Mouse (Mus musculus): ENCODE results near the gene Ndufa10.
"Not testable (repeated sequence)": the region's sequence is repeated elsewhere in the genome, so short reads cannot be mapped to it uniquely, and the experiment has no call there.

Gene Ndufa10

DNA sequence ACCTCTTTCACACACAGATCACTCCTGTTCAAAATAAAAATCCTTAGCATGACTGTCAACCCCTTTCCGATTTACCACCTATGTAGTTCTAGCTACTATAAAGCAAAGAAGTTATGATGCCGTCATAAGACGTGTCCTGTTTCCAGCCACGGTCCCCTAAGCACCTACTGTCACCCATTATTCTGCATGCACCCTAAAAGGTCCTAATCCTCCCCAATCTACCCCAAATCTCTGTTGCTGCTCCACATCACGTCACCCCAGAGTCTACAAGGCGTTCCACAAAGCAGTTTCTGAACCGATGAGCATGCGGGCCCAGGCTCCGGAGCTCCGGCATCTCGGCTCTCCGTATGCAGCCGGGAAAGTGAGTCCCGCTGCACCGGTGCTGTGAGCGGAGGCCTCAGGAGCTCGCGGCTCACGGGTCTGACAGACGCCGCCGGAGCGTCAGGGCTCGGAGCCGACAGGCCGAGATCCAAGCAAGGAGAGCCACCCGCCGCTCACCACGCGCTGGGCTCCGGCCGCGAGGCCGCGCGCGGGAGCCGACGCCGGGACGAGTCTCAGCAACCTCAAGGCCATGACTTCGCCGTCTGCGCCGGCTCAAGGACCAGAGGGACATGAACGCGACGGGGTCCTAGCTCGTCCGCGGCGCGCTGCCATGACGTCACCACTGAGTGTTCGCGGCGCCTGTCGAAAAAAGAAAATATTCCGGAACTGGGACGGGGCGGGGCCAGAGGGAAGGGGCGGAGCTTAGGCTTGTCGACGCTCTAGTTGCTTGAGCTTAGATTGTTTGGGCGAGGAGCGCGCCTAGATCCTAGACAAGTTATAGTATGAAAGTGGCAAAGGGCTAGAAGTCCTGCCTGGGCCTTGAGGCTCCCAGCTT is at the start of gene Ndufa10:
TSS of gene Ndufa10 (minus strand) at position 696 of the 877 bp plus-strand sequence.
- DNase-seq (ENCODE audit: low spot score in 2 of 2) = peak; percentile 80 to 88

DNA sequence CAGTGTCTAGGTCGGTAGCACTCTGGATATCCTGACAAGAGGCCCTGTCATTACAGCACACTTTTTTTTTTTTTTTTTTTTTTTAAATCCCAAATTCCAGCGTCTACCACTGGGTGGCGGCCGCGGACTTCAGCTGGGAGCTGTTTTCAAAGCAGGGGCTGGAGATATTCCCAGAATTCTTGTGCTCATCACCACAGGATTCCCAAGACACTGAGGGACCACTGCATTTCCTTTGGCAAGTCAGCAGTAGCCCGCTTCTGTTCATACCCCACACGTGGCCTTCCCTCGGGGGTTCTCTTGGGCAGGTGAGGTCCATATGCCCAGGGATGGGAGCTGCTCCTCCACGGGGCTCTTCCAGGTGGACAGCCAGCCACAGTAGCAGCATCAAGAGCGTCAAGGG is 47.7 kb upstream of the Ndufa10 start:
- DNase-seq (ENCODE audit: low spot score in 2 of 2) = no peak

DNA sequence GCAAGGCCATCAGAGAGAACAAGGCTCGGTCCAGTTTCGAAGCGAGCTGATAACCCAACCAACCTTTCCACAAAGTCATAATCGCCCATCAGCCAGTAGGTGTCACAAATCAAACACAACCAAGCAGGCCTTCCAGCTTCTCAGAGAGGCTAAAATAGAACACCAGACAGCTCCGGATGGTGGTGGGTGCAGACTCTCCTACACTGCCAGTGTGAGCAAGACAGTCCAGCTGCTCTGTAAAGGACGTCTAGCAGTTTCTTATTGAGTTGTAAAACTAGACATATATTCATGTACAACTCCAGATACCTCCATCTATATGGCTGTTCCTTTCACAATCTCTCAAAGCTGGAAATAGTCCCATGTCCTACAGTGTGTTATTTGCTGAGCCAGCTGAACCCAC is 45.4 kb upstream of the Ndufa10 start:
- peak; percentile 56 to 75 for DNase-seq (ENCODE audit: low spot score in 2 of 2)

DNA sequence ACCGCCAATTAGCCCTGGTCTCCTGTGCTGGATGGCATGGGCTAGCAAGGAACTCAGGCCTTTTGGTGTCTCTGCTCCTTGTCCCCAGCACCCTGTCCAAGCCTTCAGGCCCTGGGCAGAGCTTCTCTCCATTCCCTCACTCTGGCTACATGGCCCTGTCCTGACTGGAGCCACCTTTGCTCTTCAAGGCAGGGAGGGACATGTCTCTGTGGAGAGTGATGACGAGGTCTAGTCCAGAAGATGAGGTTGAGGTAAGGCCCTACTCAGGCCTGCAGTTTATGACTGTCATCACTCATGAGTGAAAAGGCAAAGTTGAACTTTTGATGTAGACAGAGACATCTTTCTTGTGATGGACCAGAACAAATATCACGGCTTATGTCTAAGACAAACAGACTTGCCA is 44.9 kb upstream of the Ndufa10 start, which contains the start of gene Olfr1414:
TSS of gene Olfr1414 (minus strand) at position 101 of the 400 bp plus-strand sequence.
- no peak for DNase-seq (ENCODE audit: low spot score in 2 of 2)

DNA sequence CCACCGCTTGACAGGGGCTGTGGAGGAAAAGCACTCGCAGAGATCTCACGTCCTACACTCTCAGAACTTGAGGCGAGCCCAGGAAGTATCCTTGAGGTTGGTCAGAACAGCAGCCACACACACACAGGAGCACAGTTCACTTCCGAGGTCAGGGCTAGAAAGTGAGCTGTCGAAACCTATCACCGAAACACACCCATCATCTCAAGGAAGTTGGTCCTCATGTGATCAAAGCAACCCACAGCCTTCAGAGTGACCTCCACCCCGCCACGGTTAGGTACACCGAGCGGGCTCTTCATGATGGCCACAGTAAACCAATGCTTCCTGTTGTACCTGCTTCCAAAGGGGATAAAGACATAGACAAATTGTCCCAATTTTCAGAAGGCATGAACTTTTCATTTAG is 41.7 kb upstream of the Ndufa10 start:
- no peak for DNase-seq (ENCODE audit: low spot score in 2 of 2)

DNA sequence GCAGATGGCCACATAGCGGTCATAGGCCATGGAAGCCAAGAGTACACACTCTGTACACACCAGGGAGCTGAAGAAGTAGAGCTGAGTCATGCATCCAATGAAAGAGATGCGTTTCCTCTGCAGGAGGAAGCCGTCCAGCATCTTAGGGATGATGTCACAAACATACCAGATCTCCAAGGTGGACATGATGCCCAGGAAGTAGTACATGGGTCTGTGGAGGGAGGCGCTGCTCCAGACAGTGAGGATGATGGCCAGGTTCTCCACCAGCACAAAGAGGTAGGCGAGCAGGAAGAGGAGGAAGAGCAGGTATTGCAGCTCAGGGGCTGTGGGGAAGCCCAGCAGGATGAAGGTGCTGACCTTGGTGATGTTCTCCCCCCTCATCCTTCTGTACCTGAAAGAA is 38.0 kb upstream of the Ndufa10 start:
- DNase-seq (ENCODE audit: low spot score in 2 of 2) = not testable (repeated sequence)

DNA sequence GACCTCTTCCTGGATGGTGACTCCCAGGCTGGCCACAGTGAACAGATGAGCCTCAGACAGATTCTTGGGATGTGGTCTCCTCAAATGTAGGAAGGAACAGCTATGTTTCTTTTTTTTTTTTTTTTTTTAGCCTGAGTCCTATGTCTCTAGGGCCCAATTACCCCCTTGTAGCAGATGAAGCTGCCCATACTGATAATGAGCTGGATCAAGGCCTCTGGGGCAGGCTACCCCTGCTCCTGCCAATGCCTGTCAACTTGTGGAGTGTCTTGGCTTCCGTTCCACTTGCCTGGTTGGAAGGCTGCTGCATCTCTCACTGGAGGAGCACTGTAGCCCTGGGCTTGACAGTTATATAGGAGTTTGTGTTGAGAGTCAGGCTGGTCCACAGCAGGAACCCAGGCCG is 22.3 kb upstream of the Ndufa10 start, which contains the start of gene Olfr1415:
TSS of gene Olfr1415 (minus strand) at position 101 of the 400 bp plus-strand sequence.
- DNase-seq (ENCODE audit: low spot score in 2 of 2) = no peak

DNA sequence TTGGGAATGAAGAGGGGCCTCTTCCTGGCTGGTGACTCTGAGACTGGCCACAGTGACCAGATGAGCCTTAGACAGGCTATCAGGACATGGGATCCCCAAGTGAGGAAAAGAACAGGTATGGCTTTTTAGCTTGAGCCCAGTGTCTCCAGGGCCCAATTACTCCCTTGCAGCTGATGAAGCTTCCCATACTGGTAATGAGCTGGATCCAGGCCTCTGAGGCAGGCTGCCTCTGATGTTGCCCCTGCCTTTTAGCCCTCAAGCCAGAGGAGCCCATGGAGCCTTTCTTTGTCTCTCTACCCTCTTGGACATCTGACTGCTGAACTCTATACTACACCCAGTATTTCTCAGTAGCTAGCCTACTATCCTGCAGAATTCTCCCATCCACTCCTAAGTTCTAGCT is 11.4 kb upstream of the Ndufa10 start, which contains the start of gene Olfr1416:
TSS of gene Olfr1416 (minus strand) at position 101 of the 400 bp plus-strand sequence.
- no peak for DNase-seq (ENCODE audit: low spot score in 2 of 2)

DNA sequence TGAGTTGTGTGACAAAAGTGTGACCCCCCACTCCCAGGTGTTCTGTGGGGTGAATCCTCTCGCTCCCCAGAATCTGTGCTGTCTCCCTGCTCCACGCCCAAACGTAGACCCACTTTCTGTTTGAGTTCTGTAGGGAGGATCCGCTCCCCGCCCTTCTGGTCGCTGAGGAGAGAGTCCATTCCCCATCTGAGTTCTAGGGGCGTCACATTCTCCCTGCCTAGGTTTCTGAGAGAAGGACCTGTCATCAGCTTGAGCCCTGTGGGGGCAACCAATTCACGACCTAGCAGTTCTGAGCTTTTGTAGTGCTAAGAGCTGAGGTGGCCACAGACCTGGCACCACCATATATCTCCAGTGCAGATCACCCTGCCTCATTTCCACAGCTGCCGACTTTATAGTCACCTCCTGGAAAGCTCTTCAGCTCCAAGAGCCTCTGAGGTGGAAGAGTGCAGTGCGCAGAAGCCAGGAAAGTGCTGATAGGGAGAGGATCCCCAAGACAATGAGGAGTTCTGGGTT is 462 bp upstream of the Ndufa10 start:
- no peak for DNase-seq (ENCODE audit: low spot score in 2 of 2)

DNA sequence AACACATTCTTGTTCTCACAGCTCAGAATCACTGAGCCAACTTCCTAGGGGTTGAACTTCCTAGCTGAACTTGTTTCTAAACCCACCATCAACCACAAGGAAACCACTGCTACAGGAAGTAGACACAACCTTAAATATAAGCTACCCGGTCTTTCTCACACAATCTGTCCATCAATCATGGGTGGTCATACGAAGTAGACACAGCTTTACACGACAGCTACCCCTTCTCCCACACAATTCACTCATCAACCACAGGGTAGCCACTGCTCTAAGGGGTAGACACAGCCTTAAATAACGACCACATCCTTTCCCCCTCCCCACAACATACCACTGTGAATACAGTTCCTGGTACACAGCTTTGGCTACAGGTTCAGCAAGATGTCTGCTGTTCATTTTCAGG is 4.8 kb downstream of the Ndufa10 start:
- DNase-seq (ENCODE audit: low spot score in 2 of 2) = no peak

DNA sequence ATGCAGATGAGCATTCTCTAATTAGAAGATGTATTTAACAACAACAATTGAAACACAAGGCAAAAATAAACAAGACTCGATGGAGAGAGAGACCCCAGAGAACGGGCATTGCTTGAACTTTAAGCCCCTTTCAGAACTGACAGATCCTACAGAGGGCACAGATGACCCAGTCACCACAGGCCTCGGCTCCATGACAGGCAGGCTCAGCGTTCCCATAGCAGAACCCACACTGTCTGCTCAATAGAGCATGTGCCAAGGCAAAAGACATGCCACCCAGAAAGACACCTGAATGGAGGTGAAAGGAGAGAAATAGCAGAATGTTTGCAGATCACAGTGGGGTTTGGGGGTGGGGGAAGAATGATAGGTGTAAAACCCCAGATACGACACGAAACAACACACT is 15.2 kb downstream of the Ndufa10 start:
- DNase-seq (ENCODE audit: low spot score in 2 of 2) = no peak

DNA sequence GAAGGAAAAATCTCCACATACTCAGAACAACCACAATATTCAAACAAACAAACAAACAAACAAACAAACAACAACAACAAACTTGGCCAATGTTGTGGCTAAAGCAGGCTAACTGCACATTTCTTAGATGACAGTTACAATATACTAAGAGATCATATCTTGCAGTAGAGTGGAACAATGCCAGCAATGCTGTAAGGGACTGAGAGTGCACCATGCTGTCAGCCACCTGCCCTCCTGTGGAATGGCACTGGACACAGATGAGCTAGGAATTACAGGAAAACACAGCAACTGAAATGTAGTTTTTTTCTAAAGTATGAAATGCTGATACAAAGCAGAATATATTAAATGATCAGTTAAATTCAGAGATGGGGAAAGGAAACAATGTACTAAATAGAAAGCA is 15.9 kb downstream of the Ndufa10 start:
- DNase-seq (ENCODE audit: low spot score in 2 of 2) = no peak

DNA sequence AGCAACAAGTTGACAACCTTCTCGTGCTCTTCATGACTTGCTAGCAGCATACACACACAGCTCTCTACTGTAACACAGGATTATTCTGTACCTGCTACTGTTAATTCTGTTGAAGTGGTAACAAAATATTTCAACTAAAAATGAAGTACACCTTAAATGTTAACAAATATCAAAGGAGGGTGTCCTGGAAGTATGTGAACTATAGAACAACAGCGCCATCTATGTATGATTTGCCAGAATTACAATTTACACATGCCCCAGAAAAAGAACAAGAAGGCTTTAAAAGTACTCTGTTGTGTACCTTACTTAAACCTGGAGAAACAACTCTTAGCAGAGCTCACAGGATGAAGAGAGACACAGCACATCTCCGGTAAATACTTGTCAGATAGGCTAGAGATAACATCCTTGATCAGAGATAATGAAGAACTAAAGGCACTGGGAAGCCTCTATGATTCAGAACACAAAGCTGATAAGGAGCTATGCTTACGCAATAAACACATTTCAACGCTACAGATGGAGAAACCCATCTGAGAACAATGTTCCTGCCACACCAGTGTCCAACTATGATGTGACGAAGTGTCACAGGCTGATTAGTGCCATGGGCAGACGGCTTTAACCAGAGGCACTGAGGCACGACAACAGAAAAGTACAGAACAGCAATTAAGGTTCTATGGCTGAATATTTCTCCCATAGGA is 19.8 kb downstream of the Ndufa10 start:
- DNase-seq (ENCODE audit: low spot score in 2 of 2) = no peak

DNA sequence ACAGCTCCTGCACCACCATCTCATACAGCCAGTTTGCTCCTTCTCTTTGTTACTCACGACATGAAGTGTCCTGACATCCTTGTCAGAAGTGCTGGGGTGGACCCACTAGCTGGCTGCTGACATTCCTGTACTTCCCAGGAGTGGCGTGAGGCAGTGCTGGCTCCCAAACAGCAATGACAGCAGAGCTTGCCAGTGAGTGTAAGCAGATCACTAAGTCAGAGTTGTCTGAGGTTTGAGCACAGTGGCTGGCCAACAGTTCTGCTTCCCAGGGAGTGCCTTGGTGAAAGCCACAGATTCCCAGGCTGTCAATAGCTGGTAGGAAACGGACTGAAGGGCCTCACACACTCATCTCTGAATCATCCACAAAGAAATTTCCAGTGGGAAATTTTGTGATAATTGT is 25.4 kb downstream of the Ndufa10 start:
- DNase-seq (ENCODE audit: low spot score in 2 of 2) = no peak

DNA sequence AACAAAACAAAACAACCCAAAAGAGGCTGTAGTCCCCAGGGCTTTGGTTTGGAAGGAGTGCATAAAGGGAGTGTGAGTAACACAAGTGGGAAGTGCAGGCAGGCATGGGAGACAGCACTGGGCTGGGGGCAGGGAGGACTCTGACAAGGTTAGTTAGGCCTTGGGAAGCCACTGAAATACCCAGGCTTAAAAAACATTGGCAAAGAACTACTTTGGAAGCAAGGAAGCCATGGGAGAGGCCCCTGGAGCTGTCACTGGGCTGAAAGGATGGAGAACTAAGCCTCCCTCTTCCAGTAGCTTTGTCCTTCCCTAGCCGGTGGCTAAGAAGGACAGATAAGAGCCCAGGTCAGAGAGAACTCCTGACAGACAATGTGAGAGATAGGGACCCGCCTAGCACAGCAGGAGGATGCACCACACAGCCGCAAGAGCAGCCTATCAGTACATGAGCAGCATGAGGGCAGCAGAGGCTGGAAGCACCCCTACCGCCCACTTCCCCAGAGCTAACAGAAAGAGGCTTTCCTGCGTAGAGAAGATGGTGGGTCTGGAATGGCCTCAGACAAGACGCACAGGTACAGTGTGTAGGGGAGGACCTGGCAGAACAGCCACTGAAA is 32.1 kb downstream of the Ndufa10 start:
- DNase-seq (ENCODE audit: low spot score in 2 of 2) = no peak

DNA sequence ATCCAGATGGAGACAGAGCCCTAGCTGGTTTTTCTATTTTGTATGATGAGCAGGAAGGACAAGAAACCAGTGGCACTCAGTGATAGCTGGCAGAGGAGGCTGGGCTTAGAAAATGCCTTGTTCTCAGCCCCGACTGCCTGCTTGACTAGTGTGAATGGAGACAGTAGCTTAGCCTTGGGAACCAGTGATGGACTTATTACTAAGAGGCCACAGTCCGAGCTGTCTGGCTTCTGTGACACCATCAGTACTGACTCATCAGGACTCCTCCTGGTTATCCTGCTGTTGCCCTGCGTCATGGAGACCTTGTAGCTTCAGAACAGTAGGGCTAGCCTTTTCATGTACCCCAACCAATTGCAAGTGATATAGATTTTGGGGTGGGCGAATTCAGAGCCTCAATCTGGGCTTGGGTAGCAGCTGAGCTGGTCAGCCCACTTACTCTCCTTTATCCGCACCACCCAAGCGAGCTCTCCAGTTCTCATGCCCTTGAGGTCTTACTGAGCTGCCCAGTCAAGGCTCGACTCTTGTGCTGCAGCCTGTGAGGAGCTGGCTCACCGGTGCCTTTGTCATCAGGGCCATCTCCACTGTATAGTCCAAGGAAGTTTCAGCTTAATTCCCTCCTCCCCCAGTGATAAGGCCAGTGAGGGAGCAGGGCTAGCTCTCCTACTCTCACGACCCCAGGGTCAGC is 33.5 kb downstream of the Ndufa10 start:
- no peak for DNase-seq (ENCODE audit: low spot score in 2 of 2)

DNA sequence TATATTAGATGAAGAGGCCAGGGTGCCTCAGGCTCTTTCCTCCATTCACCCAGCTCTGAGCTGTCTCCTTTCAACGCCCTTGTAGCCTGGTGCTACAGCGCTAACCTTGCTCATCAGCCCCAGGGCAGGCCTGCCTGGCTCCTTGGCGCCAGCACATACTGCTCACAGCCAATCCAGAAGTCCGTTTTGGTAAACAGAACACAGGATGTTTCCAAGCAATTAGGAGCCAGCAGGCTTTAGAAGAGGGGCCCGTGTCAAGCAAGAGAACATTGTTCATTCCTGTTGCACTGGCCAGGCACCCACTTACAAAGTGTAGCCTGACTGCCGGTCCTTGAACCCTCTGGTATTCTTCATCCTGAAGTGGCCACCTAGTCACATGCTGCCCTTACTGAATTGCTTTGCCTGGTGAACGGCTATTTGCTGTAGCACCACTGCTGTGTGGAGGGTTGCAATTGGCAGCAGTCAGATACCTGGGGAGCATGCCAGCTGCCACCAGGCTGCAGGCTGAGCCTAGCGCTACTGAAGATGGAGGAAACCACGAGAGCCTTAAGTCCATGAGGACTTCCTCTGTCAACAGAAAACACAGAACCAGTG is 35.9 kb downstream of the Ndufa10 start:
- peak; percentile 43 to 59 for DNase-seq (ENCODE audit: low spot score in 2 of 2)

DNA sequence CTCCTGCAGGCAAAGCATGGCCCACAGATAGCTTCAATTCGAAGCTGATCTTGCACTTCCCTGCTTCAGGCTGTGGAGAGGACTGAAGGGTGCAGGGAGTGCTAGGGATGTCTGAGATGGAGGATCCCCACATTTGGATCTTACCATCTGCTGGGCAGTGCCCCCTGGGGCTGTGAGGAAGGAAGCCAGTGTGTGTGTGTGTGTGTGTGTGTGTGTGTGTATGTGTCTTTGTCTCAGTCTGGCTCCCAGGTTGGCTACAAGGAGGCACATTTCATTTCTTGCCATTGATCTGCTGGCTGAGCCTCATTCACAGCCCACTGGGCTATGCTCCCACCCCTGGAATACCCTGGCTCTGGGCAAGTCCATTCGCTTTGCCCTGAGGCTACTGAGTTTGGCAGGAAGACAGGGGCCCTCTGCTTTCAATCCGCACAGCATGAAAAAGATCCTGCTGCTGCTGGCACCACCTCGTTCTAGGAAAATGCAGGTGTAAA is 36.8 kb downstream of the Ndufa10 start:
- no peak for DNase-seq (ENCODE audit: low spot score in 2 of 2)

DNA sequence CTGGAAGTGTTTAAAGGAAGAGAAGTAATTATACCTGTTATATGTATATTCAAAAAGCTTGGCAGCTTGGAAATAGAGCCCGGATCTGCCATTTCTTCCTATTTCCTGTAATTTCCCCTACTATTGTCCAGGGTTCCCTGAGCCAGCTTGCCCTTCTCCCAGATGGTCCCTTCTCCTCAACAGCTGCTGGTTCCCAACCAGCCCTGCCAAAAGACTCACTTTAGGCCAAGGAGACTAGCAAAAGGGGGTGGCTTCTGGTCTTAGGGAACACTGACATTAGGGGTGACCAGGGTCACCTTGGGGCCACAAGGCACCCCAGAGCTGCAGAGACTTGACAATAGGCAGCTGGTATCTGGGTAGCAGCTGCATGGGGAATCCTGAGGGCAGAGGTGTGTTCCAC is 38.7 kb downstream of the Ndufa10 start:
- DNase-seq (ENCODE audit: low spot score in 2 of 2) = no peak

DNA sequence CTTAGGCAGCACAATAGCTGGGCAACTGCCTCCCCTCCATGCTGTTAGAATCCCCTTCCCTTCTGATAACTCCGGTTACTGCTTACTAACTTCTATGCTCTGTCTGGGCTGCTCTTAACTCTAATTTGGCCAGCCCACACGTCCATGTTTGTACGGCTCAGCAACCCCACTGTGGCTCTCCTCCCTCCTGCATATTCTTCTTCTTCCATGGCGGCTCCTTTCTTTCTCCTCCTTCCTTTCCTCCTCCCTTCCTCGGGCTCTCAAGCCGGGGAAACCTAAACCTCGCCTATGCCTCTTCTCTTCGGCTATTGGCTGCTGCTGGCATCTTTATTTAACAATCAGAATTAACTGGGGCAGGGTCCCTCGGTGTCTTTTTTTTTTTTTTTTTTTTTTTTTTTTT is 40.9 kb downstream of the Ndufa10 start:
- no peak for DNase-seq (ENCODE audit: low spot score in 2 of 2)

DNA sequence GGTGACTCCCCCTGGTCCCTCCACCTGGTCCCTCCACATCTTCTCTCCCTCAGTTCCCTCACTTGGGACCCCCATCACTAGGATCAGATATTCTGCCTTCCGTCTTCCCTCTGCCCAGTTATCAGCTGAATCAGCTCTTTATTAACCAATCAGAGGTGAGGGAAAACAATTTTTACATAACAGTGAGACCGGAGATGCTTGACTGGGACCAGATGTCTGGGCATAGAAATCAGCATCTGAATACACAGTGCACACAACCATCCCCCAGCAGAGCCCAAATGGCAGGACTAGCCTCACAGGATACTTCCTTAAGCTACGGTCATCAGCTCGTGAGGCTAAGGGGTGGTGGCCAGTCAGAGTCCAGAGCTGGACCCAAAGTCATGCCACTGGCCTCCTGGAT is 41.6 kb downstream of the Ndufa10 start:
- DNase-seq (ENCODE audit: low spot score in 2 of 2) = no peak

Measured in right cerebral cortex, postnatal 36 days (tissue).